Mouse (Mus musculus): ENCODE data around the gene Gucd1. TPM values are rescaled to one million over a fixed set of nuclear protein-coding genes. Genes with fewer than 3 reads are reported as not detected.
"Not testable (repeated sequence)": the region's sequence is repeated elsewhere in the genome, so short reads cannot be mapped to it uniquely, and the experiment has no call there.

Gucd1 gene
- 24.0 and 28.8 TPM in 2 replicates for polyA plus RNA-seq (2016; fragmentation: Nextera tagmentation; extraction: Ambion mirVana)

DNA sequence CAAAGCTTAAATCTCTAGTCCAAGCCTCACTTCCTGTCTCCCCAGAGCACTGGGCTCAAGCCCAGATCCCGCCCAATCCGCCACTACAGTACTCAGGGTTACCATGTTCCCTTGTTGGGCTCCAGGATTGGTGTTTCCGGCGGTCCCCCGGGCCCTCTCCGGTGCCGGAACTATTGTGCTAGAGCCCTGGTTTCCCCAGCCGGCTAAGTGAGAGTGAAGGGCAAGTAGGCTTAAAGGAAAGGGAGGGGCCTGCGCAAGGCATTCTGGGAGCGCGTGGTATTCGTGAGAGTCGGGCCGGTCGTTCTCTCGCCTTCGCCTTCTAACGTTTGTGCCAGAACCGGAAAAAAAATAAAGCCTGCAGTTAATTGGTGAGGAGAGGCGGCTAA, at the start of gene Gucd1:
Gene Gucd1, minus strand, starts transcription at position 215 of the 386 bp plus-strand sequence.
- WGBS: under 1% methylated on average over 20 of the region's 20 CpGs
- peak within 1 kb of the TSS; percentile 97 for H3K27ac ChIP-seq
- H3K36me3 ChIP-seq: peaks cover 32% of the 10 kb centered on the region
- H3K4me1 ChIP-seq: peaks cover 42% of the 10 kb centered on the region
- no peaks in the 10 kb centered on the region for H3K27me3 ChIP-seq (ENCODE audit: insufficient read depth, poor library complexity, severe bottlenecking)
- DNase-seq (ENCODE audit: low spot score): peak; percentile 98
- H3K9me3 ChIP-seq: no peaks in the 10 kb centered on the region
- H3K4me3 ChIP-seq: peak within 1 kb of the TSS; percentile 94

DNA sequence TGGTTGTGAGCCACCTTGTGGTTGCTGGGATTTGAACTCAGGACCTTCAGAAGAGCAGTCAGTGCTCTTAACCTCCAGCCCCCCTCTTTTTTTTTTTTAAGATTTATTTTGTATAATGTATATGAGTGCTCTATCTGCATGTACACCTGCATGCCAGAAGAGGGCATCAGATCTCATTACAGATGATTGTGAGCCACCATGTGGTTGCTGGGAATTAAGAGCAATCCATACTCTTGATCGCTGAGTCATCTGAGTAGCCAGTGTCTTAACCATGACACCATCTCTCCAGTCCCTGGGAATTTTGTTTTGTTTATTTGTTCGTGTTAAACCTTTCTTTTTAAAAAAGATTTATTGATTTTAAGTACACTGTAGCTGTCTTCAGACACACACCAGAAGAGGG, 49.0 kb upstream of the Gucd1 start:
- not testable (repeated sequence) for H3K4me3 ChIP-seq
- WGBS: 77% methylated on average over 2 of the region's 2 CpGs
- peaks cover 63% of the 10 kb centered on the region for H3K27me3 ChIP-seq (ENCODE audit: insufficient read depth, poor library complexity, severe bottlenecking)

DNA sequence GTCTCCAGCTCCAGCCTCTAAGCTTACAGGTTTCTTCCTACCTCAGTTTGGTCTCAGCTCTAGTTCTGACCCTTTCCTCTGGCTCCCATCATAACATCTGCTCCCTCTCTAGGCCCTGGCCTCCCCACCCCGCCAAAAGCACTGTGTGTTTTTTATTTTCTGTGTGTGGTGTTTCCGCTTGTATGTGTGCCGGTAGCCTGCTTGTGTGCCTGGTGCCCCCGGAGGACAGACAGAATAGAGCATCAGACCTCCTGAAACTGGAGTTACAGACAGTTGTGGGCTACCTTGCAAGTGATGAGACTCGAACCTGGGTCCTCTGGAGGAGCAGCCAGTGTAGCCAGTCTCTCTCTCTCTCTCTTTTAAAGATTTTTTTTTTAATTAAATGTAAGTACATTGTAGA, 48.5 kb upstream of the Gucd1 start:
- Histone ChIP-seq H3K4me1 (peaks cover 14% of the 10 kb centered on the region), H3K4me3 (no peak overlapping the region), H3K27ac (no peak overlapping the region), H3K27me3 (ENCODE audit: insufficient read depth, poor library complexity, severe bottlenecking) (peaks cover 65% of the 10 kb centered on the region), H3K9me3 (no peaks in the 10 kb centered on the region), H3K36me3 (no peaks in the 10 kb centered on the region)
- 78% methylated on average over 5 of the region's 5 CpGs for WGBS
- DNase-seq (ENCODE audit: low spot score): no peak

More for the DNA sequence above, 49.0 kb upstream of the Gucd1 start:
- peaks cover 18% of the 10 kb centered on the region for H3K4me1 ChIP-seq
- not testable (repeated sequence) for H3K36me3 ChIP-seq; H3K9me3 ChIP-seq; H3K27ac ChIP-seq; DNase-seq (ENCODE audit: low spot score)

DNA sequence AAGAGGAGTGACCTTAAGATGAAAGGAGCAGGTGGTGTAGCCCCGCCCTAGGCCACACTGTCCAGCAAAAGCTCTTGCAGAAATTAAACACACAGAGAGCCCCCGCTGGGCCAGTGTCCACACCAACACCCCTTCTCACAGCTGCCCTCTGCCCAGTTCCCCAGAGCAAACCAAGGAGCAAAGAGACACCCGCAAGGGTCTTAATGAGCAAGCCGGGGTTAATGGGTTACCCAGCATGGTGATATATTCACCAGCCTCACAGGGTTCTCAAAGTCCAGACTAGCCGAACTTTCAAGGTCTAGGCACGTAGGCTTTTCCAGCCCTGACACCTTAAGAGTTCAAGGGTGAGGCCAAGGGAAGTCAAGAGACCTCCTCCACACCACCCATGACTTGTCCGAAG, 48.1 kb upstream of the Gucd1 start:
- DNase-seq (ENCODE audit: low spot score): no peak
- H3K27me3 ChIP-seq (ENCODE audit: insufficient read depth, poor library complexity, severe bottlenecking): peaks cover 66% of the 10 kb centered on the region
- 77% methylated on average over 7 of the region's 7 CpGs for WGBS

DNA sequence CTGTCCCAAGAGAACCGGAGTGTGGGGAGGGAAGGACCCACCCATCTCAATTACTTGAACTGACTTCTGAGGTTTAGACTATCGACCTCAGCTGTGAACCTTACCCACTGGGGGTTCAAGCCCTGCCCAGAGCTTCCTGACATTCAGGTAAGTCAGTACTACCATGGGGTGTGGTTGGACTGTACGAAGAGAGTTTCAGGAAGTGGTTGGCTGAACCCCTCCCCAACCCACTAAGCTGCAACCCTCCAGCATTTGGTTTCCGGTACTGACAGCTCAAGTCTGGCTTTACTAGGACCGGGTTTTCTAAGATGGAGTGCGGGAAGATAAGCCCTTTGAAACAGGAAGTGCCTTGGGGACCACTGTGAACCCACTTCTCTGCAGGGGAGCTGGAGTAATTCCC, 47.7 kb upstream of the Gucd1 start:
- H3K4me1 ChIP-seq: peaks cover 14% of the 10 kb centered on the region
- peaks cover 70% of the 10 kb centered on the region for H3K27me3 ChIP-seq (ENCODE audit: insufficient read depth, poor library complexity, severe bottlenecking)
- no peaks in the 10 kb centered on the region for H3K36me3 ChIP-seq
- 61% methylated on average over 6 of the region's 6 CpGs for WGBS
- no peak for DNase-seq (ENCODE audit: low spot score)
- no peaks in the 10 kb centered on the region for H3K9me3 ChIP-seq
- no peak overlapping the region for H3K4me3 ChIP-seq
- H3K27ac ChIP-seq: no peak overlapping the region

More for the DNA sequence above, 48.1 kb upstream of the Gucd1 start:
- Histone ChIP-seq H3K36me3 (no peaks in the 10 kb centered on the region), H3K4me3 (no peak overlapping the region), H3K4me1 (peaks cover 12% of the 10 kb centered on the region; the same call in 1 of the 2 replicates), H3K27ac (no peak overlapping the region), H3K9me3 (no peaks in the 10 kb centered on the region)

DNA sequence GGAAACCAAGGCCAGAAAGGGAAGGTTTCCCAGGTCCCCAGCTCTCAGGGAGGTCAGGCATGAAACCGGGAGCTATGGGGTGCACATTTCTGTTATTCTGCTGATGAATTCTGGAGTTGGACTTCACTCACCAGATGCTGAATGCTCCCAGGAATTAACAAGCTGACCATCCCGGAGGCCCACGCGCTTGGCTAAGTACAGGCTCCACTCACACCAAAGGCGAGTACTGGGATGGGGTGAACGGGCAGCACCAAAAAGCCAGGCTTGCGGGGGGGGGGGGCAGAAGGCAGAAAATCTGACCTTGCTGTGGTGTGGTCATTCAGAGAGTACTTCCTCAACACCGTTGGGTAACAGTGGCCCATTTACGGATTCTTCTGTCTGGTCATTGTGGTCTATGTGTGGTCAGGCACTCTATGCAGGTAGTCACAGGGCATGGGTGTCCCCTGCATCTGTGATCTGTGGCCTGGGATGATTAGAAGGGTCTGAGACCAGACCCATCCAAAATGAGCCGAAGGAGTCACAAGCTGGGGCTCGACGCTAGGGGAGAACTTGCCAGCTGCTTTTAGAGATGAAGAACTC, 47.0 kb upstream of the Gucd1 start:
- peaks cover 77% of the 10 kb centered on the region for H3K27me3 ChIP-seq (ENCODE audit: insufficient read depth, poor library complexity, severe bottlenecking)
- H3K4me1 ChIP-seq: peaks cover 21% of the 10 kb centered on the region
- H3K36me3 ChIP-seq: no peaks in the 10 kb centered on the region
- WGBS: 80% methylated on average over 12 of the region's 12 CpGs
- no peaks in the 10 kb centered on the region for H3K9me3 ChIP-seq
- H3K4me3 ChIP-seq: no peak overlapping the region
- H3K27ac ChIP-seq: no peak overlapping the region
- DNase-seq (ENCODE audit: low spot score): no peak

DNA sequence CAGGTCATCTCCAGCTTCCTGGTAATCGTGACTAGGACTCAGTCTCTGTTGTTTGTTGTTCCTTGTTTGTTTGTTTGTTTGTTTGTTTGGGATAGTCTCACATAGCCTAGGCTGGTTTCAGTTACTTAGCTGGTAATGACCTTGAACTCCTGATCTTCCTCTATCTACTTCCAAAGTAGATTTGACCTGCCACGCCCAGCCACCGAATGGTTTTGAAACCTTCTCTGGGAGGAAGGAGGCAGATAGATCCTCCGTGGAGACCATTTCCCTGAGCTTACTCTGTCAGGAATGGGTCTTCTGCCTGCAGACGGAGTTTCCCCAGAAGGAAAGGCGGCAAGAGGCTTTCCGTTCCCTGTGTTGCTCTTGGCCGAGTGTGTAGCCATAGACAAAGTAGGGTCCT, 44.8 kb upstream of the Gucd1 start:
- H3K36me3 ChIP-seq: no peaks in the 10 kb centered on the region
- peaks cover 86% of the 10 kb centered on the region for H3K27me3 ChIP-seq (ENCODE audit: insufficient read depth, poor library complexity, severe bottlenecking)
- 85% methylated on average over 8 of the region's 8 CpGs for WGBS
- no peak for DNase-seq (ENCODE audit: low spot score)
- no peak overlapping the region for H3K27ac ChIP-seq
- H3K9me3 ChIP-seq: no peaks in the 10 kb centered on the region
- no peak overlapping the region for H3K4me3 ChIP-seq
- peaks cover 27% of the 10 kb centered on the region for H3K4me1 ChIP-seq

DNA sequence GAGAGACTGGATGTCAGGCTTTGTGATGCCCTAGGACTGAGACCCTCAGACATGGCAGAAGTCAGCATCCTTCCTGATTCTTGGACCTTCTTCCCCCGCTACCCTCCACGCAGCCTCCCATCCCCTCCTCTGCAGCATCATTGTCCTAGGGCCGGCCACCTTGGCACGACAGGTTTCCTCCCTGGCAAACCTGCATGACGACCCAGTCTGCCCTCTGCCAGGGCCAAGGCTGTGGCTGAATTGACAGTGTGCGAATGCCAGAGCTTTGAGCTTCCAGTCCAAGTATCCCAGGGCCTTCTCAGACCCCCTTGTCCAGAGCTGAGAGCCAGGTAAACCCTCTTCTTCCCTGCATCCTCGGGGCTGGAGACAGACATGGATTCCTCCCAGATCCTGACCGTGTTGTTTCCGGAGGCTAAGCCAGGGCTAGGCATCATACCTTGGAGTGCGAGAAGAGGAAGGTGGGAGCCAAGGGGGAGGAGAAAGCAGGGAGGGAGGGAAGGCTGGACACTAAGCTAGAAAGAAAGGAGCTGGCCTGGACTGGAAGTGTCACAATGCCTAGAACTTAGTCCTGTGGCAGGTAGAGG, 43.4 kb upstream of the Gucd1 start, which contains the start of gene Ggt1:
Gene Ggt1, plus strand, starts transcription at position 534 of the 584 bp plus-strand sequence.
- Histone ChIP-seq H3K4me3 (peak within 1 kb of the TSS; percentile 76), H3K36me3 (no peaks in the 10 kb centered on the region), H3K27me3 (ENCODE audit: insufficient read depth, poor library complexity, severe bottlenecking) (peaks cover 96% of the 10 kb centered on the region), H3K4me1 (peaks cover 32% of the 10 kb centered on the region), H3K27ac (0 out of 2 replicates have a peak within 1 kb of the TSS, but pooled peaks have one; percentile 84), H3K9me3 (no peaks in the 10 kb centered on the region)
- DNase-seq (ENCODE audit: low spot score): no peak
- WGBS: 45% methylated on average over 10 of the region's 10 CpGs

DNA sequence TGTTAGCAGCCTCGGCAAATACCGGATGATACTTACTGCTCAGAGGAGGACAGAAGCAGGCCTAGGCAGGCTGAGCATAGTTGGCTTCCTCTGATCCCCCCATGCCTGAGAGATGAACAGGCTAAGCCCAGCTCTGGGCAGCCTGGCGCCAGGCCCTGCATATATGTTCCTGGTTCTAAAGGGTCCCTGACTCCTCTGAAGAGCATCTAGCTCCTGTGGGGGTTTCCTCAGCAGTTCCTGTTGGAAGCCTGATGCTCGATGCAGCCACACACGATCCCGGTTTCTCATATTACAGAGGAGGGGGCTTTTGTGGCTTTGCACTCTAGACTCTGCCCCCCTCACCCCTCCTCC, 42.8 kb upstream of the Gucd1 start:
- WGBS: 14% methylated on average over 6 of the region's 6 CpGs
- H3K27me3 ChIP-seq (ENCODE audit: insufficient read depth, poor library complexity, severe bottlenecking): peaks cover 90% of the 10 kb centered on the region
- H3K9me3 ChIP-seq: no peaks in the 10 kb centered on the region
- peaks cover 38% of the 10 kb centered on the region for H3K4me1 ChIP-seq
- peak overlapping the region; percentile 76 for H3K4me3 ChIP-seq
- 0 out of 2 replicates have a peak overlapping the region, but pooled peaks have one; percentile 84 for H3K27ac ChIP-seq
- no peak for DNase-seq (ENCODE audit: low spot score)
- H3K36me3 ChIP-seq: no peaks in the 10 kb centered on the region

DNA sequence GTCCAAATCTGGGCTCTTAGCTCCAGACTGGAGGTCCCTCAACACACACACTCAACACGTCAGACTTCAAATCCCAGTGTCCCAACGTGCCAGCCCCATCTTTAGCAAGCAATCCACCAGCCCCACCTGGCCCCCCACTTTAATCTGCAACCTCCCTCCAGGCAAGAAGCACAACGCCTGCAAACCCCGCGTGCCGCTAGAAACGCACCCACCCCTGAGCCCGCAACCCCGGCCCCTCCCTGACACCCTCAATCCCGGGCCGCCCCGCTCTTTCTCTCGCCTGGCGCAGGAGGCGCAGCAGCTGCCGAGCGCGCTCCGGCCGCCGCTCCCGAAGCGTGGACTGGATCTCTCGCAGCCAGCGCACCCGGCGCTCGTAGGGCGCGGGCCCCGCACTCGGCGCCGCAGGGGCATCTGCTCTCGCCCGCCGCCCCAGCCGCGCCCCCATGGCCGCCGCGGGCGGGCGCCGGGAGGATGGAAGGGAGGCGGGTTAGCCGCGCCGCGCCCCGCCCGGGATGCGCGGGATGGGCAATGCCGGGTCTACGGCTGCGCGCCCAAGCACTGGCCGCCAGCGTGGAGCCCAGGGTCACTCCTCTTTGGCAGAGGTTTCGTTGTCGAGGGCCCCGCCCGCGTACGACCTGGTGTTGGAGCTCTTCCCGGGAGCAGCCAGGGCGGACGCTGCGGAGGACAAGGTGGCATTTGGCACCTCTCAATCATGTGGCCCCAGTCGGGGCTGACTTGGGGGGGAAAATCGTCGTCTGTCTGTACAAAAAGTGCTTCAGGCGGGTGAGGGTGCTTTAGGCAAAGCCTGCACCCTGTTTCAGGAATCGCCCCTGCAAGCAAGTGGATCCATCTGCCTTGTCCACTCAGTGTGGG, 42.1 kb upstream of the Gucd1 start, which contains the start of gene Lrrc75b:
Gene Lrrc75b, minus strand, starts transcription at position 655 of the 873 bp plus-strand sequence.
- Histone ChIP-seq H3K27me3 (ENCODE audit: insufficient read depth, poor library complexity, severe bottlenecking) (peaks cover 84% of the 10 kb centered on the region), H3K4me1 (peaks cover 38% of the 10 kb centered on the region), H3K9me3 (no peaks in the 10 kb centered on the region), H3K36me3 (no peaks in the 10 kb centered on the region), H3K27ac (peak within 1 kb of the TSS; percentile 84), H3K4me3 (peak within 1 kb of the TSS; percentile 76)
- WGBS: 1% methylated on average over 71 of the region's 75 CpGs
- DNase-seq (ENCODE audit: low spot score): no peak

DNA sequence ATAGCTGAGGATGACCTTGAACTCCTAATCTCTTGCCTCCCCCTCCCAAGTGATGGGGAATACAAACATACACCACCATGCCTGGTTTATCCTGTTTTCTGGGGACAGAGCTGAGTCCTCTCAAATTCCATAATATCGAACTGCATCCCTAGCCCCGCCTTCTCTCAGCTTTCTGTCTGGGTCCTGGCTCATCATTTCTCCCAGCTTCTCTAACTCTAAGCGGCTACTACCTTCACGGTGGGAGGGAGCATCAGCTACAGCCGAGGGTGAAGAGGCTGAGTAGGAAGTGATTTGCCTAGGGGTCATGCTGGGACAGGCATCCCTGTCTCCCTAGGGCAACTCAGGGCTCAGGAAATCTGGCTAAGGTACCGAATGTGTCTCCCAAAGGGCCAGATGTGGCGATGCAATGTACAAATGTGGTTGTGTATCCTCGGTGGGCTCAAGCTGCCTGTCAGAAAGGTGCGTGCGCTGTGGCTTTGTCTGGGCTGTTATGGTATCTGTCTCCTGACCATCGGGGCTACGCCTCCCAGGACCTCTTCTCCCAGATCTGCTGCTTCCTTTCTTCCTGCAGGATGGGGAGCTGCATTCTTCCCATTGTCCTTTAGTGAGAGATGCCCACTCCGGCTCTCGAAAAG, 41.4 kb upstream of the Gucd1 start:
- Histone ChIP-seq H3K4me3 (peak overlapping the region; percentile 76), H3K4me1 (peaks cover 38% of the 10 kb centered on the region), H3K27me3 (ENCODE audit: insufficient read depth, poor library complexity, severe bottlenecking) (peaks cover 77% of the 10 kb centered on the region), H3K27ac (peak overlapping the region; percentile 84), H3K9me3 (no peaks in the 10 kb centered on the region), H3K36me3 (no peaks in the 10 kb centered on the region)
- 3% methylated on average over 14 of the region's 14 CpGs for WGBS
- no peak for DNase-seq (ENCODE audit: low spot score)

DNA sequence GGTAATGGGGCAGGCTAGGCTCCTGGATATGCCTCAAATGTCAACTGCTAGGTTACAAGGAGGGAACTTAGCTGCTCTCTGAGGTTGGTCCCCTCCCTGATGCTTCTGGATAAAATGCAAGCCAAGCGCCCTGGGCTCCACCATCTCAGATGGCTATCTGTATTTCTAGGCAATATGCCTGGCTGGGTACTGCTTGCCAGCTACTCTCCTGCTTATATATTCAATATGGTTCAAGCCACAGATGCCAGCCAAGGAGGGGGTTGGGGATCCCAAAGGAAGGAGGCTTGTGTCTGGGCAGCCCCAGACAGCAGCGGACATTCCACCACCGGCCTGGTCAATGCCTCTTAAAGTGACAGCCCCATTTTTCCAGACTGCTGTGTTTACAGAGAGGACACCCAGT, 40.7 kb upstream of the Gucd1 start:
- Histone ChIP-seq H3K27me3 (ENCODE audit: insufficient read depth, poor library complexity, severe bottlenecking) (peaks cover 76% of the 10 kb centered on the region), H3K27ac (no peak overlapping the region), H3K36me3 (no peaks in the 10 kb centered on the region), H3K4me1 (peaks cover 38% of the 10 kb centered on the region), H3K9me3 (no peaks in the 10 kb centered on the region), H3K4me3 (no peak overlapping the region)
- 12% methylated on average over 3 of the region's 3 CpGs for WGBS
- no peak for DNase-seq (ENCODE audit: low spot score)
